Mouse (Mus musculus) ES-Bruce4 (cell line): ENCODE measurements around the gene Zbtb24. TPM values are rescaled to one million over a fixed set of nuclear protein-coding genes. Genes with fewer than 3 reads are reported as not detected.

ENCODE experiments used
- H3K27ac ChIP-seq: 2 replicates; pipeline ENCODE4 v1.5.1; 2012; ENCODE audit warnings: low read length, inconsistent platforms; ENCODE audit not compliant: insufficient read depth
- H3K27me3 ChIP-seq: 2 replicates; pipeline ENCODE4 v1.6.1; 2012; ENCODE audit warnings: mild to moderate bottlenecking, low read length, inconsistent platforms; ENCODE audit not compliant: control insufficient read depth, poor library complexity, insufficient read depth, severe bottlenecking
- H3K36me3 ChIP-seq: 2 replicates; pipeline ENCODE4 v1.6.1; 2012; ENCODE audit warnings: inconsistent platforms, mild to moderate bottlenecking, low read length, moderate library complexity; ENCODE audit not compliant: control insufficient read depth, poor library complexity, insufficient read depth, severe bottlenecking
- H3K4me1 ChIP-seq: one replicate; pipeline ENCODE4 v1.8.1; 2011; ENCODE audit warnings: low read length; ENCODE audit not compliant: control insufficient read depth, insufficient read depth
- H3K4me3 ChIP-seq: 2 replicates; pipeline ENCODE4 v1.5.1; 2011; ENCODE audit warnings: low read depth, mild to moderate bottlenecking, low read length
- H3K9ac ChIP-seq: 2 replicates; pipeline ENCODE4 v1.6.1; 2012; ENCODE audit warnings: low read depth, mild to moderate bottlenecking, inconsistent platforms; ENCODE audit not compliant: poor library complexity, severe bottlenecking
- H3K9me3 ChIP-seq: replicated peaks from 2 replicates; pipeline ENCODE4 v1.6.1; 2012; ENCODE audit warnings: mild to moderate bottlenecking, low read length, inconsistent platforms; ENCODE audit not compliant: control insufficient read depth, poor library complexity, insufficient read depth, severe bottlenecking
- CTCF ChIP-seq: IDR thresholded peaks from one replicate; pipeline ENCODE4 v1.8.1; 2011; ENCODE audit warnings: low read depth, low read length
- EP300 ChIP-seq: IDR thresholded peaks from 2 replicates; pipeline ENCODE4 v1.6.1; 2011; ENCODE audit warnings: low read depth, low read length; ENCODE audit not compliant: insufficient read depth
- POLR2A ChIP-seq: IDR thresholded peaks from one replicate; pipeline ENCODE4 v1.8.1; 2011; ENCODE audit warnings: low read length; ENCODE audit not compliant: insufficient read depth
- polyA plus RNA-seq: library from polyadenylated mRNA; stranded (reverse); fragments of >200 nt; gene quantifications from 2 replicates; pipeline ENCODE4 v1.2.4, GENCODE M21; 2011; ENCODE audit warnings: low read depth; ENCODE audit not compliant: missing spikeins, insufficient read depth, insufficient read length

The Zbtb24 gene
- polyA plus RNA-seq, 1 experiment = 13.7 TPM

- H3K4me3 ChIP-seq = no peak overlapping the region
- no peaks in the 10 kb centered on the region for H3K27me3 ChIP-seq
- H3K36me3 ChIP-seq = no peaks in the 10 kb centered on the region
- 0 out of 2 replicates have a peak overlapping the region, but pooled peaks have one; percentile 12 for H3K27ac ChIP-seq
- no peak overlapping the region for H3K9ac ChIP-seq
- H3K4me1 ChIP-seq = peaks cover 4% of the 10 kb centered on the region
- no peak for TF ChIP-seq POLR2A
- TF ChIP-seq CTCF = no peak
- TF ChIP-seq EP300 = no peak
- no peaks in the 10 kb centered on the region for H3K9me3 ChIP-seq
Observed at GRCm38 (mm10) chr10:41460501-41460900, 10.3 kb downstream of the Zbtb24 start.

GRCm38 (mm10) chr10:41461057-41461722 lies 11.0 kb downstream of the Zbtb24 start:
- Histone ChIP-seq H3K36me3 (no peaks in the 10 kb centered on the region), H3K4me3 (no peak overlapping the region), H3K4me1 (peaks cover 4% of the 10 kb centered on the region), H3K27ac (no peak overlapping the region), H3K27me3 (no peaks in the 10 kb centered on the region), H3K9me3 (no peaks in the 10 kb centered on the region), H3K9ac (no peak overlapping the region)
- TF ChIP-seq EP300 (no peak), CTCF (no peak), POLR2A (no peak)

- no peak for TF ChIP-seq POLR2A
- no peak for TF ChIP-seq CTCF
- 0 out of 2 replicates have a peak, but pooled peaks have one; percentile 50 for TF ChIP-seq EP300
- H3K4me3 ChIP-seq = no peak overlapping the region
- H3K36me3 ChIP-seq = no peaks in the 10 kb centered on the region
Observed at GRCm38 (mm10) chr10:41464401-41464955, 14.3 kb downstream of the Zbtb24 start.

GRCm38 (mm10) chr10:41467325-41467724 lies 17.1 kb downstream of the Zbtb24 start:
- no peaks in the 10 kb centered on the region for H3K27me3 ChIP-seq
- no peaks in the 10 kb centered on the region for H3K9me3 ChIP-seq
- H3K4me3 ChIP-seq = no peak overlapping the region
- TF ChIP-seq EP300 = peak; percentile 98
- TF ChIP-seq CTCF = no peak
- H3K9ac ChIP-seq = no peak overlapping the region
- H3K36me3 ChIP-seq = no peaks in the 10 kb centered on the region
- H3K27ac ChIP-seq = peak overlapping the region; percentile 88; the same call in 1 of the 2 replicates
- peaks cover 7% of the 10 kb centered on the region for H3K4me1 ChIP-seq

More at GRCm38 (mm10) chr10:41464401-41464955, 14.3 kb downstream of the Zbtb24 start:
- no peaks in the 10 kb centered on the region for H3K9me3 ChIP-seq
- peaks cover 7% of the 10 kb centered on the region for H3K4me1 ChIP-seq
- H3K27me3 ChIP-seq = no peaks in the 10 kb centered on the region
- H3K27ac ChIP-seq = no peak overlapping the region
- H3K9ac ChIP-seq = no peak overlapping the region

GRCm38 (mm10) chr10:41470693-41471092 lies 20.5 kb downstream of the Zbtb24 start:
- H3K36me3 ChIP-seq = no peaks in the 10 kb centered on the region
- H3K4me1 ChIP-seq = peaks cover 10% of the 10 kb centered on the region
- no peak overlapping the region for H3K27ac ChIP-seq
- no peak overlapping the region for H3K4me3 ChIP-seq
- no peaks in the 10 kb centered on the region for H3K27me3 ChIP-seq
- TF ChIP-seq EP300 (no peak), POLR2A (no peak), CTCF (no peak)
- H3K9me3 ChIP-seq = no peaks in the 10 kb centered on the region
- no peak overlapping the region for H3K9ac ChIP-seq

GRCm38 (mm10) chr10:41472534-41472933 lies 22.4 kb downstream of the Zbtb24 start:
- no peaks in the 10 kb centered on the region for H3K36me3 ChIP-seq
- H3K27me3 ChIP-seq = no peaks in the 10 kb centered on the region
- H3K9me3 ChIP-seq = no peaks in the 10 kb centered on the region
- H3K4me3 ChIP-seq = no peak overlapping the region
- no peak for TF ChIP-seq POLR2A
- no peak overlapping the region for H3K9ac ChIP-seq
- H3K27ac ChIP-seq = no peak overlapping the region
- peaks cover 9% of the 10 kb centered on the region for H3K4me1 ChIP-seq
